Mouse (Mus musculus): ENCODE results near the gene D330020A13Rik.

D330020A13Rik gene

GRCm38 (mm10) chr6:120294056-120294784 lies at the start of gene D330020A13Rik, which contains the start of gene B4galnt3:
TSS of gene D330020A13Rik (plus strand) at chr6:120294364.
TSS of gene B4galnt3 (minus strand) at chr6:120294559.
- in situ Hi-C loops (cut with MboI; ENCODE audit: low sequenced_read_pairs), result no loop called here

DNA sequence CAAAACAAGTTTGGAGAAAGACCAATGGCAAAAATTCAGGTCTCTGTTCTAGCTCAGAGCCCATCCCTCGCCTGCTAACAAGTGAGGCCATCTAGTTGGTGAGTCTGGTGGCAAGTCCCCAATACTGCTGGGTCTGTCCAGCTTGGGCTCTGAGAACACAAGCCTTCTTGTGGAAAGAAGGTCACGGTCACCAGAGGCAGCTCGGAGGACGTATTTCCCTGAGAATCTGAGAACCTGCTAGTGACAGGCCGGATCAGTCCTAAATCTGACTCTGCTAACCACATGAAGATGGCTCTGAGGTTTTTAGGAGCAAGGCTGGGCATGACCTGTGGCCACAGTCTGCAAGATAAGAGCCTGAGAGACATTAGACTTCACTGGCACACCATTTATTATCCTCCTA lies 47.5 kb upstream of the D330020A13Rik start:
- in situ Hi-C loops (cut with MboI; ENCODE audit: low sequenced_read_pairs), result no loop called here

DNA sequence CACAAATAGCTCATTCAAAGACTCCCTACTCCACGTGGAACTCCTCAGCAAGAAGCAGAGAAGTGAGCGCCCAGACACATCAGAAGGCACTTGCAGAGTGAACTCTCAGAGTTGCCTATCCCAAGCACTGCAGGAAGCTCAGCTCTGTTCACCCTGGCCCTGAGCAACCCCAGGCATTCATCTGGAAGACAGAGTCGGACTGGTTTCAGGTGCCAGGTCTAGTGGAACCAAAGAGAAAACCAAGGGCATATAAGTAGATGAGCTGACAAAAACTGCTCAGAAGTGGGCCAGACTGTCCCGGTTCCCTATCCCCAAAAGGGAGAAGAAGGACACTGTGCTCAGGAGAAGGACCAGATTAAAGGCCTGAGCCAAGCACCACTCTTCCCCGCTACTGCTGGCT lies 44.3 kb upstream of the D330020A13Rik start:
- in situ Hi-C loops (cut with MboI; ENCODE audit: low sequenced_read_pairs), result no loop called here

DNA sequence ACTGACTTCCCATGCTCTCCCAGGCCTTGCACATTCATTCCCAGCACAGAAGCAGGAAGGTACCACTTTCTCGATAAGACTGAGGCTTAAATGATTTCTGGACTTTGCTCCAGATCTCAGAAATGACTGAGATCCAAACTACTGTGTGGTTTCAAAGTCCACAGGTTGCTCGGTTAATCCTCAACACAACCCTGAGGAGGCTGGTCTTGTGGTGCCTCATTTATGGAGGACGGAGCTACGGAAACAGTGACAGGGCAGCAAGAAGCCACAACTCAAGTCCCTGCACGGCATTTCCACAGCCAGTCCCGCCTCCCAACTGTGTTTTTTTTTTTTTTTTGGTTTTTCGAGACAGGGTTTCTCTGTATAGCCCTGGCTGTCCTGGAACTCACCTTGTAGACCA lies 43.2 kb upstream of the D330020A13Rik start:
- in situ Hi-C loops (cut with MboI; ENCODE audit: low sequenced_read_pairs), result no loop called here

- in situ Hi-C loops (cut with MboI; ENCODE audit: low sequenced_read_pairs), result no loop called here
Observed at GRCm38 (mm10) chr6:120252741-120253140, 41.4 kb upstream of the D330020A13Rik start.

- in situ Hi-C loops (cut with MboI; ENCODE audit: low sequenced_read_pairs), result no loop called here
Observed at GRCm38 (mm10) chr6:120254640-120255039, 39.5 kb upstream of the D330020A13Rik start.

DNA sequence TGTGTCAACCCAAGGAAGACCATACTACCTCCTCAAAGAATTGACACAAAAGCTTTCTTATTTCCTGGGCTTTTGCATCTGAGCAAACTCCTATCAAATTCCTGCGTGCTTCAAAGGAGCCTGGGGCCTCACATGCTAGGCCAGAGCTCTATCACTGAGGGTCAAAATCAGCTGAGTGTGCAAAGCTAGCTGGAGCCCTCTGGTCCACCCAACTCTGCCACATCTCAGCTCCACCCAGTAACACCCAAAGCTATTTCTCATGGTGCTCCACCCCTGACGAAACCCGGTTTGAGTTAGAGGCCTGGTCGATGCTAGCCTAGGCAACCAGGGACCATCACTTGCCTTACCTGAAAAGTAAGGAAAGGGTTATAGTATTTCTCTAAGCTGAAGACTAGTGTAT lies 39.0 kb upstream of the D330020A13Rik start:
- in situ Hi-C loops (cut with MboI; ENCODE audit: low sequenced_read_pairs), result no loop called here

- in situ Hi-C loops (cut with MboI; ENCODE audit: low sequenced_read_pairs), result no loop called here
Observed at GRCm38 (mm10) chr6:120255701-120256100, 38.5 kb upstream of the D330020A13Rik start.

DNA sequence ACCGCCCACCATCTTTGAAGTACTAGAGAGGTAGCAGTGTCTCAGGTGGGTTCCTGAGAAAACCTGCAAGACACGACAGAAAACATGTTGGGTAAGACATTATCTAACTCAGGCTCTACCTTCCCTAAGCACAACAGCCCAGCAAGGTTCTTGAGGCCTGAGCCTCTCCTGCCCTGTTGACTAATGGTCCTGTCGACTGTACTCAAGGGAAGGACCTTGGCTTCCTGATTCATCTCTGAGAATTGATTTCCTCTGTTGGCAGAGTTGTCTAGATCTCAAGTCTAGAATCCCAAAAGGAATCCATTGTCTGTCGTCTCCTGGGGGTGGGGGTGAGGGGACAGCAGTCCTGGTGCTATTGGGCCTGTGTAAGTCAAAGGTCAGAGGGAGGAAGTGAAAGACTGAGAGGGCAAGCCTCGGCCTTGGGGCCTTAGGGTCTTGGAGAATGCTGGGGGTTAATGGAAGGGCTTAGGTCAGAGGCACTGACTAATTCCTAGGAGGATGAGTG lies 37.7 kb upstream of the D330020A13Rik start:
- in situ Hi-C loops (cut with MboI; ENCODE audit: low sequenced_read_pairs), result no loop called here

DNA sequence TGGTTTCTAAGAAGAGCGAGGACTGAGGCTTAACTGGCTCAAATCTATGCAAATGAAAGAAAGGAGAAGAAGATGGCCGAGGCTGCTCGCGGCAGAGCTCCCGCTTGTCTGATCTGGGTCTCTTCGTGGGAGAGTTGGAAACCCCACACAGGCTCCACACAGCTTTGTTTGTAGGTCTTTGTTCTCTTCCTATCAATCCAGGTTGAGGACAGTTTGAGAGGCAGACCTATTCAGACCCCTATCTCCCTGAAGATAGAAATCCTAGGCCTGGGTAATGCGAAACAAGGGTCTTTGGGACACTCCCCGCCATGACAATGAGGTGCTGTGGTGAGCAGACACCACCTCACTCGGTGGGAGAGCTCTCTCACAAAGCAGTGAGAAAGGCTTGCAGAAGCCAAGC lies 34.7 kb upstream of the D330020A13Rik start:
- in situ Hi-C loops (cut with MboI; ENCODE audit: low sequenced_read_pairs), result no loop called here

DNA sequence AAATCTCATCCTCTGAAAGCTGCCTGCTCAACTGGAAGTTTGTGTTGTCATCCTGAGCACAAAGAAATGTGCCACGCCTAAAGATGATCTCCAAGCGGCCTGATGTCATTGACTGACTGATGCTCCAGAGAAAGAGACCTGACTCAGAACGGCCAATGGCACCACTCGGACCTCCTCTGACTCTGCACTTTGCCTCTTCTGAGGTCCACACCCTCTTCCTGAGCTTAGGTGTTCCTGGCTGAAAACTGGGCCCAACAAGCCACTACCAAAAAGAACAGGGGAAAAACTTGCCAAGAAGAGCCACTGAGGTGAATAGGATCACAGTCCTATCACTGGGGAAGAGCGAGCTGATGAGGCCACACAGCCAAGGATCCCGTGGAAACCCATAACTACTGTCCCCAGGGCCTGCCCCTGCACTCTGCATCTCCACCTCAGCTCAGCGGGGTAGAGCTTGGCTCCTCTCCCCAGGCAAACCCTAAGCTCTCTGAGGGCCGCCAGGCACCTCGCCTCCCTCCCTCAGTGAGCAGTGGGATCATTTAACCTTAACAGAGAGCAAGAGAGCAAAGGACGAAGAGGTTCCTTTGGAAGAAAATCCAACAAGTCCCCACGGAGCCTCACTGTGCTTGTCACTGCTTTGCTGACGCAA lies 31.2 kb upstream of the D330020A13Rik start:
- in situ Hi-C loops (cut with MboI; ENCODE audit: low sequenced_read_pairs), result no loop called here

DNA sequence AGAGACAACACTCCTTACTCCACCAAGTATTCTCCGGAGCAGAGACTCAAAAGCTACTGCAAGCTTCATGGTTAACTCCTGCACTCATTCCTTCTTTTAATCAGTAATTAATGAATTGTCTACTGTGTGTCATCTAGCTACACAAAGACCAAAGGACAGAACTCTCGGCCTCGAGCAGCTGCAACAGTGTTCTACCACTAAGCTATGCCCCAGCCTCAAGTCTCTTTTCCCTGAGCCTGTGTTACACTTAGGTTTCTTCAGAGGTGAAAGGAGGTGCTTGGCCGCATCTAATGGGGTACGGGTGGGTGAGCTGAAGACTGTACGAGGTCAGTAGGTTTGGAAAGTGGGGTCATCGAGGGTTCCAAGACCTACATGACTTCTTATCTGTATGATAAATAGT lies 30.6 kb upstream of the D330020A13Rik start:
- in situ Hi-C loops (cut with MboI; ENCODE audit: low sequenced_read_pairs), result no loop called here

DNA sequence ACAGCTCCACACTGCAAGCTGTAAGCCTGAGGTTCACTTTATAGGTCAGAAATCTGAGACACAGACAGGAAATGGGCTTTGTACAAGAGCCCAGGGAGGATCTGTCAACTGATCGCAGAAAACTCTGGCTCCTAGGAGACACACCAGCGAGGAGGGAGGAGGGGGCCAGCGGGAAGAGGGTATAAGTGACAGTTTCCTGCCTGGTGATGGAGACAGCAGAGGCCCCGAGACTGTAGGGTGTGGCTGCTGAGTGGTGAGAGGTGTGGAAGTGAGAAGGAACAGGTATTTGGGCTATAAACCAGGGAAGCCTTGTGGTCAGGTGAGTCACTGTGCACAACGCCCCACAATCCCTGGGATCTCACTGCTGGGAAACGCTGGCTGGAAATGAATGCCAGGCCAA lies 30.0 kb upstream of the D330020A13Rik start:
- in situ Hi-C loops (cut with MboI; ENCODE audit: low sequenced_read_pairs), result no loop called here

DNA sequence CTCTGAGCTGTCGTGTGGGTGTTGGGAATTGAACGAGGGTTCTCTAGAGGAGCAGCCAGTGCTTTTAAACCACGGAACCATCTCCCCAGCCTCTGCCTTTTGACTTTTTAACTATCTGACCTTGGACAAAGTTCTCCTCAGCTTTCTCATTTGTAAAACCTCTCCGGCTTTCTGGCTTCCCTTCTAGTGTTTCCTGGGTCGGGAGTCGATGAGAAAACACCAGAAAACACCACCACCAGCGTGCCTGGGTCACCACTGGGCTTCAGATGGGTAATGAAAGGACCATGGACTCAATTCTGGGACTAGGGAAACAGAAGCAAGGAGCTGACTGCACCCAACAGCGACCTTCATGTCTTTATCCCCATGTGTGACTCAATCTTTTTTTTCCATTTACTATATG lies 20.0 kb upstream of the D330020A13Rik start:
- in situ Hi-C loops (cut with MboI; ENCODE audit: low sequenced_read_pairs), result no loop called here

- in situ Hi-C loops (cut with MboI; ENCODE audit: low sequenced_read_pairs), result no loop called here
Observed at GRCm38 (mm10) chr6:120274887-120275286, 19.3 kb upstream of the D330020A13Rik start.

- in situ Hi-C loops (cut with MboI; ENCODE audit: low sequenced_read_pairs), result no loop called here
Observed at GRCm38 (mm10) chr6:120275301-120275700, 18.9 kb upstream of the D330020A13Rik start.

- in situ Hi-C loops (cut with MboI; ENCODE audit: low sequenced_read_pairs), result no loop called here
Observed at GRCm38 (mm10) chr6:120276874-120277449, 17.2 kb upstream of the D330020A13Rik start.

GRCm38 (mm10) chr6:120287279-120287678 lies 6.9 kb upstream of the D330020A13Rik start:
- in situ Hi-C loops (cut with MboI; ENCODE audit: low sequenced_read_pairs), result no loop called here

- in situ Hi-C loops (cut with MboI; ENCODE audit: low sequenced_read_pairs), result no loop called here
Observed at GRCm38 (mm10) chr6:120288541-120288940, 5.6 kb upstream of the D330020A13Rik start.

DNA sequence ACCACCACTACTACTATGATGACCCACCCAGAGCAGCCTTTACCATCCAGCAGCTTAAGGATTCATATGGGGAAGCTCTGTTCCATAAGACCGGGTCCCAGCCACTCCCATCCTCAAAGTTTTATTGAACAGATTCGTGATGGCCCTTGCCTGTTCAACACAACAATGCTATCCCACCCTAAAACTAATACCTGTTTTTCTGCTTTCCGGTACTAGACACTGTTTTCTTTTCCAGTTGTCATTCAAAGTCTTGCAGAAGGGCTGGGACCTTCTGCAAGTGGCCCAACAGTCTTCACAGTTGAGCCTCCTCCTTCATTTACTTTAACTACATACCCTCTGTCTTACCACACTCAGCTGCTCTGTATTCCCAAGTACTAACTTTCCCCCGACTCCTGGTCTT lies 4.7 kb upstream of the D330020A13Rik start:
- in situ Hi-C loops (cut with MboI; ENCODE audit: low sequenced_read_pairs), result no loop called here

- in situ Hi-C loops (cut with MboI; ENCODE audit: low sequenced_read_pairs), result no loop called here
Observed at GRCm38 (mm10) chr6:120291396-120292009, 2.7 kb upstream of the D330020A13Rik start.

DNA sequence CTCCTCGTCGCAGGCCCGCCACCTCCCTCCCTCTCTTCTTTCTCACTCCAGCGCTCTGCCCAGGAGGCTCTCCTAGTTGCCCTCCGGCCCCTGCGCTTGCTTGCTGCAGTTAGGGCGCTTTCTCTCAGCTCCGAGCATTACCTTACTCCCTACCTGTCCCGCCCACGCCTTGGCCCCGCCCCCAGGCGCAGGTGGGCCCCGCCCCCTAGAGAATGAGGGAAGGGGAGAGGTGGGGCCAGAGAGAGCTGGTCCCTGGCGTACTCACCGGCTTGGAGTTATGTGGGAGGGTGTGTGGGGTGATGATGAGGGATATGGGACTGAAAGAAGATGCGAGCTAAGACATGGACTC lies 595 bp downstream of the D330020A13Rik start:
- in situ Hi-C loops (cut with MboI; ENCODE audit: low sequenced_read_pairs), result no loop called here

Data from CH12F3 (cell line).